Mouse (Mus musculus) forebrain, embryonic 10.5 days (tissue): ENCODE measurements around the gene Zscan21. TPM values are rescaled to one million over a fixed set of nuclear protein-coding genes. Genes with fewer than 3 reads are reported as not detected.

Experiments used
- DNase-seq: peaks from one replicate; pipeline ENCODE4 v3.0.0-alpha.2; 2017; ENCODE audit warnings: low spot score; ENCODE audit errors: extremely low spot score
- H3K27ac ChIP-seq: fragments of 300-500 bp; sonication (generic); 2 replicates; pipeline ENCODE4 v1.5.1; 2016; ENCODE audit warnings: mild to moderate bottlenecking
- H3K27me3 ChIP-seq: fragments of 300-500 bp; sonication (generic); 2 replicates; pipeline ENCODE4 v1.6.1; 2016; ENCODE audit warnings: mild to moderate bottlenecking; ENCODE audit not compliant: poor library complexity, severe bottlenecking
- H3K36me3 ChIP-seq: fragments of 300-500 bp; sonication (generic); replicated peaks from 2 replicates; pipeline ENCODE4 v1.6.1; 2016; ENCODE audit warnings: mild to moderate bottlenecking, moderate library complexity
- H3K4me1 ChIP-seq: fragments of 300-500 bp; sonication (generic); 2 replicates; pipeline ENCODE4 v1.6.1; 2016
- H3K4me3 ChIP-seq: fragments of 300-500 bp; sonication (generic); 2 replicates; pipeline ENCODE4 v1.5.1; 2016; ENCODE audit warnings: mild to moderate bottlenecking, moderate library complexity
- H3K9me3 ChIP-seq: fragments of 300-500 bp; sonication (generic); 2 replicates; pipeline ENCODE4 v1.6.1; 2016; ENCODE audit warnings: mild to moderate bottlenecking, moderate library complexity
- WGBS: fragments of 180-500 bp; shearing (Covaris S2); methylation state at CpG from one replicate; pipeline ENCODE4 v1.1.7; 2016; 5-methylcytosine and 5-hydroxymethylcytosine counted together
- polyA plus RNA-seq: library from polyadenylated mRNA; unstranded; fragments of >200 nt; fragmentation: Nextera tagmentation; extraction: Ambion mirVana; gene quantifications from 2 replicates; pipeline ENCODE4 v1.2.1, GENCODE M21; 2016

The Zscan21 gene
- polyA plus RNA-seq, 1 experiment from 2014 or later, result 105 TPM

DNA sequence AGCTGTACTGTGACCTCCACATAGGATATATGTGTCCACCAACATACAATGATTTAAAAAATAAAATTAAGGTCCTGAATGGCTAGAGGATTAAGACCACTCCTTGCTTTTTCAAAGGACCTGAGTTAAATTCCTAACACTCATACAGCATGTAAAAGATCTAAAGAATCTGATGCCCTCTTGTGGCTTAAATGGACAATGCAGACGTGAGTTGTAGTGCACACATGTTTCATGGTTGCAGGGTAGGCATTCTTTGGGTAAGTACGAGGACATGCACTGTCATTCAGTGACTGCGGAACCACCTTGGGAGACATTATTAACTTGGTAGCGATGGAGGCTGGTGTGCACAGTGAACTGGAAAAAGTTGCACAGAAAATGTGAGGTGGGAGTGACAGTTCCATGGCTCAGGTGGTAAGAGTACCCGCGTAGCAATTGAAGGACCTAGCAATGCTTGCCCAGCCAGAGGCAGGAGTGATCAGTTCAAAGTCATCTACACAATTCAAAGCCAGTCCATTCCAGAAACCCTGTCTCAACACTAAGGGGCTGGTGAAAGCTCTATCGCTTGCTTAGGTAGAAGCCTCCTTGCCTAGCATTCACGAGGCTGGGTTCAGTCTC is 21.3 kb downstream of the Zscan21 start:
- Histone ChIP-seq H3K27ac (no peak overlapping the region), H3K4me3 (no peak overlapping the region), H3K4me1 (no peaks in the 10 kb centered on the region), H3K27me3 (no peaks in the 10 kb centered on the region), H3K36me3 (peaks cover 57% of the 10 kb centered on the region), H3K9me3 (no peaks in the 10 kb centered on the region)
- 67% methylated on average over 8 of the region's 8 CpGs for WGBS
- no peak for DNase-seq

DNA sequence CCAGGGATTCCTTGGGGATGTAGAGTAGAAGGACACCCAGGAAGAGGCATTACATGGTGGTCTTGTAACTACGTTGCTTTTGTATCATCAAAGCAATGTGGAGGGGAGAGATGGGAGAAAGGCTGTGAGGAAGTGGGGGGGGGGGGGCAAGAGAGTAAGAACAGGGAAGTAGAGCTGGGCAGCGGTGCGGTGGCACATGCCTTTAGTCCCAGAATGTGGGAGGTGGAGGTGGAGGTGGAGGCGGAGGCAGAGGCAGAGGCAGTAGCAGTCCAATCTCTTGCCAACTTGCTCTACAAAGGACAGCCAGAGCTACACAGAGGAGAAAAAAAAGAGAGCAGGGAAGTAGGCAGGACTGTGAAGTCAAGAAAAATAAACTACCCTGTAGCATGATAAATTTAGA is 21.9 kb downstream of the Zscan21 start:
- DNase-seq, result no peak
- Histone ChIP-seq H3K36me3 (peaks cover 57% of the 10 kb centered on the region), H3K4me1 (no peaks in the 10 kb centered on the region), H3K27ac (no peak overlapping the region), H3K9me3 (no peaks in the 10 kb centered on the region; the same call in 1 of the 2 replicates), H3K27me3 (no peaks in the 10 kb centered on the region), H3K4me3 (no peak overlapping the region)
- 81% methylated on average over 4 of the region's 4 CpGs for WGBS

DNA sequence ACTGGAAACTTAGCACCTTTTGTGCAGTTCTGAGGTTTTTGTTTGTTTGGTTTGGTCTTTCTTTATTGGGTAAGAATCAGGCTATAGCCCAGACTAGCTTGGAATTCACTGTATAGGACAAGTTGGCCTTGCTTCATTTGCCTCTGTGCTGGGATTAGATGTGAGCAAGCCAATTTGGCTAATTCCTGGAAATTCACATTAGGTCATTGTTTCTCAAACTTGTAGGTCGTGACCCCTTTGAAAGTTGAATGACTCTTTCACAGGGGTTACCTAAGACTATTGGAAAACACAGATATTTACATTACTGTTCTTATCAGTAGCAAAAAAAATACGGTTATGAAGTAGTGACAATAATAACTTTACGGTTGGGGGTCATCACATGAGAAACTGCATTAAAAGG is 37.7 kb downstream of the Zscan21 start:
- no peaks in the 10 kb centered on the region for H3K9me3 ChIP-seq
- 87% methylated on average over 3 of the region's 3 CpGs for WGBS
- H3K4me3 ChIP-seq, result peak overlapping the region; percentile 86
- no peaks in the 10 kb centered on the region for H3K27me3 ChIP-seq
- peak overlapping the region; percentile 98 for H3K27ac ChIP-seq
- DNase-seq, result no peak
- H3K4me1 ChIP-seq, result peaks cover 12% of the 10 kb centered on the region
- H3K36me3 ChIP-seq, result peaks cover 40% of the 10 kb centered on the region

DNA sequence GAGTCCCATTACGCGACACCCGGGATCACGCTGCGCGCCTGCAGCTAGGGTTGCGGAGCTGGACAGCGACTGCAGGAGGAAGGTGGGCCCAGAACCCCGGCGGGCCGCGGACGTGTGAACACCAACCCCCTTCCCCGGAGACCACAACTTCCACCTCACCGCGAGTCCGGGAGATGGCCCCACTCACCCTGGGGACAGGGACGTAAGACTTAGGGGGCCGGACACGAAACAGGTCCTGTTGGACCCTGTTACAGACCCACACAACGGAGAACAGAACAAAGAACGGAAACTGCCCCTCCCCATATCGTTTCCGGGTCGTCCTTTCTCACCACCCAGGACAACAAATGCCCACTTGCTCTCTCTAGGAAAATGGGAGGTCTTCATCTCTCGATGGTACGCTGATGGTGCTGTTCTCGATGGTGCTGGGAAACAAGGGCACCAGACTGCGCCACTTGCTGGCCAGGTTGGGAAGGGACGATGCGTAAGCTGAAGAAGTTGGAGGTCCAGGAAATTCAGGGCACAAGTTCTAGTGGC is 38.8 kb downstream of the Zscan21 start, which contains the start of gene Zfp113:
Gene Zfp113 (minus strand): TSS at position 302 of the 534 bp plus-strand sequence.
- H3K9me3 ChIP-seq, result no peaks in the 10 kb centered on the region
- peaks cover 16% of the 10 kb centered on the region for H3K4me1 ChIP-seq
- peak within 1 kb of the TSS; percentile 86 for H3K4me3 ChIP-seq
- peaks cover 34% of the 10 kb centered on the region for H3K36me3 ChIP-seq
- peak within 1 kb of the TSS; percentile 98 for H3K27ac ChIP-seq
- no peaks in the 10 kb centered on the region for H3K27me3 ChIP-seq
- under 1% methylated on average over 31 of the region's 31 CpGs for WGBS
- DNase-seq, result peak; percentile 90

DNA sequence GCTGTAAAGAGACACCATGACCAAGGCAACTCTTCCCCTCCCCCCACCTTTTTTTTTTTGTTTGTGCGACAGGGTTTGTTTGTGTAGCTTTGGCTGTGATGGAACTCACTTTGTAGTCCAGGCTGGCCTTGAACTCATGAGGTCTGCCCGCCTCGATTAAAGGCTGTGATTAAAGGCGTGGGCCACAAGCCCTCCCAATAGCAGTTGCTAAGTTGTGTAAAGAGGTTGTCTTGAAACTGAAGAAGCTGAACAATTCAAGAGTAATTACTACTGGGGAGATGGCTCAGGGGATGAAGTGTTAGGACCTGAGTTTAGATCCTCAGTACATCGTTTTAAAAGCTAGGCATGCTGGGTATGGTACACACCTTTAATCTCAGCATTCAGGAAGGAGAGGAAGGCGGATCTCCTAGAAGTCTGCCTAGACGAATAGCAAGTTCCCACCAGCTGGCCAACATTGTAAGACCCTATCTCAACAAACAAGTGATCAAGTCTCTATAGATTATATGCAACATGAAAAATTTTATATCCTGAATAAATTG is 43.6 kb downstream of the Zscan21 start:
- H3K27me3 ChIP-seq, result no peaks in the 10 kb centered on the region
- DNase-seq, result no peak
- H3K36me3 ChIP-seq, result peaks cover 33% of the 10 kb centered on the region
- no peaks in the 10 kb centered on the region for H3K9me3 ChIP-seq
- peaks cover 20% of the 10 kb centered on the region for H3K4me1 ChIP-seq
- peak overlapping the region; percentile 80 for H3K4me3 ChIP-seq
- H3K27ac ChIP-seq, result peak overlapping the region; percentile 91
- WGBS, result 72% methylated on average over 7 of the region's 7 CpGs

DNA sequence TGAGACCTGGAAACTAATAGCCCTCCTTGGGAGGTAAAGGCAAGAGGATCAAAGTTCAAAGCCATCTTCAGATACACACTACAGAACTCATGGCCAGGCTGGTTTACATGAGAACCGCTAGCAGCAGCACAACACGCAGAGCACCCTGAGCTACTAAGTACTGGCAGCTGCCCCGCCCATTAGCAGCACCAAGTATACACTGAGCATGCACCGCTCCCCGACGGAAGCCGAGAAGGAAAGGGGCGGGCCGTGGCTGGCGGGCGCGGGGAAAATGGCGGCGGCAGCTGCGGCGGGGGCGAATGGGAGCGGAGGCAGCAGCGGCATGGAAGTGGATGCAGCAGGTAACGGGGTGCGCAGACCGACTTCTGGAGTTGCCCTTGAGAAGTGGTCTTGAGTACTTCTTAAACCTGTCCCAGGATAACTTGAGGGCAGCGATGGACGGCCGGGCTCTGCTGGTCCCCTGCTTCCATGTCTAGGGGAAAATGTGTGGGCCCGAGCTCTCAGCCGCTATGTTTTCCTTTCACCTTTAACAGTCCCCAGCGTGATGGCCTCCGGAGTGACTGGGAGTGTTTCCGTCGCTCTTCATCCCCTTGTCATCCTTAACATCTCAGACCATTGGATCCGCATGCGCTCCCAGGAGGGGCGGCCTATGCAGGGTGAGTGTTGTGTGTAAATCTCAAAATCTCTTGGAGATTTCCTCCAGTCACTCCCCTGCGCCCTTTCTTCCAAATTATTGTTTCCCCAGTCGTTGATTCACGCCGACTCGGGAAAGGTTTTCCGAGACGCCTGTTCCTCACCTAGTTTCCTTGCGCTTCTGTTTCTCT is 44.4 kb downstream of the Zscan21 start, which contains the start of gene Cops6:
Gene Cops6 (plus strand): TSS at position 230 of the 824 bp plus-strand sequence.
- H3K27me3 ChIP-seq, result no peaks in the 10 kb centered on the region
- no peaks in the 10 kb centered on the region for H3K9me3 ChIP-seq
- H3K27ac ChIP-seq, result peak within 1 kb of the TSS; percentile 91
- peaks cover 41% of the 10 kb centered on the region for H3K36me3 ChIP-seq
- peak within 1 kb of the TSS; percentile 80 for H3K4me3 ChIP-seq
- peak; percentile 95 for DNase-seq
- 1% methylated on average over 42 of the region's 42 CpGs for WGBS
- peaks cover 26% of the 10 kb centered on the region for H3K4me1 ChIP-seq

- Histone ChIP-seq H3K4me1 (peaks cover 31% of the 10 kb centered on the region), H3K27ac (no peak overlapping the region), H3K9me3 (no peaks in the 10 kb centered on the region), H3K27me3 (no peaks in the 10 kb centered on the region), H3K36me3 (peaks cover 61% of the 10 kb centered on the region), H3K4me3 (peak overlapping the region; percentile 0; the same call in 1 of the 2 replicates)
- WGBS, result 77% methylated on average over 6 of the region's 6 CpGs
- no peak for DNase-seq
Observed at GRCm38 (mm10) chr5:138163046-138163445, 46.3 kb downstream of the Zscan21 start.

DNA sequence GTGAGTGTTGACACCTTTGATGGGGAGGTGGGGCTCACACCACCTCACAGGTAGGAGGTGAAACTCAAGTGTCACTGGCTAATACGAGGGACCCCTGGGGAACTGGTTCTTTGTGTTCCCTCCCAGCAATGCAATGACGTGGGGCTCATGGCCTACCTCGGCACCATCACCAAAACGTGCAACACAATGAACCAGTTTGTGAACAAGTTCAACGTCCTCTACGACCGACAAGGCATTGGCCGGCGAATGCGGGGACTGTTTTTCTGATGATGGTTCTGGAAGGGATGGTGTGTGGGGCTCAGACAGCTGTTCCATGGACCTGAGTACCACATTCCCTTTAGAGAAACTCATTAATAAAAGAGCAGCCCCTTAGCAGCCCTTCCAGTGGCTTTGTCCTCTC is 46.9 kb downstream of the Zscan21 start:
- Histone ChIP-seq H3K27ac (no peak overlapping the region), H3K27me3 (no peaks in the 10 kb centered on the region), H3K4me3 (no peak overlapping the region; the same call in 1 of the 2 replicates), H3K9me3 (no peaks in the 10 kb centered on the region), H3K4me1 (peaks cover 31% of the 10 kb centered on the region), H3K36me3 (peaks cover 66% of the 10 kb centered on the region)
- no peak for DNase-seq
- 82% methylated on average over 10 of the region's 10 CpGs for WGBS

- Histone ChIP-seq H3K27me3 (no peaks in the 10 kb centered on the region), H3K27ac (no peak overlapping the region), H3K4me1 (peaks cover 38% of the 10 kb centered on the region), H3K36me3 (peaks cover 84% of the 10 kb centered on the region), H3K4me3 (peak overlapping the region; percentile 12; the same call in 1 of the 2 replicates), H3K9me3 (no peaks in the 10 kb centered on the region)
- DNase-seq, result no peak
- WGBS, result 87% methylated on average over 8 of the region's 8 CpGs
Observed at GRCm38 (mm10) chr5:138165594-138165993, 48.9 kb downstream of the Zscan21 start.

DNA sequence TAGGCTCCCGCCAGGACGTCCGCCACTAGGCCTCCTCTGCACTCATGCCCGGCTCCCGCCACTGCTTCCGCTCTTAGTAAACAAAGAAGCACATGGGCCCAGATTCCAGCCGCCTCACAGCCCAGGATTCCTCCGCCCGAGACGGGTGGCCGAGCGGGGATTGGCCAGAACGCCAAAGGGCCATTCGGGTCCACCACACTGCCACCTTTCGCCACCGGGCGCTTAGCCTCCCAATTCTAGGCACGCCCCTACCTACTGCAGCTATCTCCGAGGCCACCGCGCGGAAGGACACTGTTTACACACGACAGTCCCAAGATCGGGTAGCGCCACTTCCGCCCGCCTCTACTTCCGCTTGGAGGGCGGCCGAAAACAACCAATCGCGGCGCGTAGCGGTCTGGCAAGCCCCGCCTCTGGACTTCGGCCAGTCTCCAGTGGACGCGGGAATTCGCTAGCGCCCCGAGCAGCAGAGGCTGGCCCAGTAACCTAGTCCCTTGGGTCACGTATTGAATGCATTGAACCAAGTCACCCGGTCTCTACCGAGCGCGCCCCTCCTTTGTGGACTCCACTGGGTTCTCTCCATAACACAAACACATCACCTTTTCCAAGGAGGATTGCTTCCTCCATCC is 54.3 kb downstream of the Zscan21 start:
- peaks cover 75% of the 10 kb centered on the region for H3K36me3 ChIP-seq
- no peaks in the 10 kb centered on the region for H3K9me3 ChIP-seq
- under 1% methylated on average over 47 of the region's 47 CpGs for WGBS
- no peaks in the 10 kb centered on the region for H3K27me3 ChIP-seq
- peak; percentile 97 for DNase-seq
- peaks cover 42% of the 10 kb centered on the region for H3K4me1 ChIP-seq
- H3K4me3 ChIP-seq, result peak overlapping the region; percentile 85
- peak overlapping the region; percentile 98 for H3K27ac ChIP-seq

DNA sequence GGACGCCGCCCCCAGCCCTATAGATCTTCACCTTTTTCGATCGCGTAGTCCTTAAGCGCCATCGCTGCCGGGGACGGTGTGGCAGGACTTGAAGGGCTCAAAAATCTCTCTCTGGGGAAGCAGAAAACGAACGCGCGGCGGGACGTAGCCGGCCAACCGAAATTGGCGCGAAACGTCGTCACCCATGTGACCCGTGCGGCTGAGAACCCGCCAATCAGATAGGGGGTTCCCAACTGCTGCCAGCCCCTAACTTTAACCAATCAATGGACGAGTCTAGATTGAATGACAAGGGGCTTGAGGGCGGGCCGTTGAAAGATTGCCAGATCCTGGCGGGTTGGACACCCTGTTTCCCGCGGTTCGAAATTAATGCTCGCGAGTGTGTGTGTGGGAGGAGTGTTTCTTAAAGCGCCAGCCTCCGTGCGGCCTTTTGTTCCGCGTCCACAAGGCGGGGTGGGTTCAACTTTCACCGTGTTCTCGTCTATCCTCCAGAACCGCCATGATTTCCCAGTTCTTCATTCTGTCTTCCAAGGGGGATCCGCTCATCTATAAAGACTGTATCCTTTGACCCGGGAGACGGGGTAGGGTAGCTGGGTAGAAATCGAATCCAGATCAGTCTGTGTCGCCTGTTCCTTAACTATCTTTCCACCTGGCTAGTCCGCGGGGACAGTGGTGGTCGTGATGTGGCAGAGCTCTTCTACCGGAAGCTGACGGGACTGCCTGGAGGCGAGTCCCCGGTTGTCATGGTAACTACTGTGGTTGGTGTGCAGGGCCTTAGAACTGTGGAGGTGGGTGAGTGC is 55.2 kb downstream of the Zscan21 start, which contains the start of the genes Ap4m1 and Mcm7:
Gene Ap4m1 (plus strand): TSS at position 308 of the 797 bp plus-strand sequence.
Gene Mcm7 (minus strand): TSS at position 728 of the 797 bp plus-strand sequence.
- H3K36me3 ChIP-seq, result peaks cover 74% of the 10 kb centered on the region
- H3K27ac ChIP-seq, result peak within 1 kb of the TSS; percentile 98
- under 1% methylated on average over 54 of the region's 54 CpGs for WGBS
- DNase-seq, result peak; percentile 93
- no peaks in the 10 kb centered on the region for H3K27me3 ChIP-seq
- peaks cover 36% of the 10 kb centered on the region for H3K4me1 ChIP-seq
- H3K4me3 ChIP-seq, result peak within 1 kb of the TSS; percentile 85
- H3K9me3 ChIP-seq, result no peaks in the 10 kb centered on the region
